Mouse (Mus musculus) neural tube, embryonic 14.5 days (tissue): ENCODE measurements around the gene Glt28d2. TPM values are rescaled to one million over a fixed set of nuclear protein-coding genes. Genes with fewer than 3 reads are reported as not detected.

Experiments
- ATAC-seq: fragments of 200-750 bp; cut with Nextera tagmentation; 2 replicates; pipeline ENCODE4 v1.8.0; 2017; ENCODE audit warnings: low read depth, mild to moderate bottlenecking, moderate TSS enrichment, moderate library complexity
- H3K27ac ChIP-seq: fragments of 300-500 bp; sonication (generic); 2 replicates; pipeline ENCODE4 v1.5.1; 2014; ENCODE audit warnings: low read depth, mild to moderate bottlenecking, control low read depth, low read length, moderate library complexity, mixed read lengths
- H3K27me3 ChIP-seq: fragments of 300-500 bp; sonication (generic); 2 replicates; pipeline ENCODE4 v1.6.1; 2014; ENCODE audit warnings: low read length; ENCODE audit not compliant: control insufficient read depth, insufficient read depth
- H3K36me3 ChIP-seq: fragments of 300-500 bp; sonication (generic); 2 replicates; pipeline ENCODE4 v1.6.1; 2014; ENCODE audit warnings: low read length, mixed read lengths; ENCODE audit not compliant: control insufficient read depth, insufficient read depth
- H3K4me1 ChIP-seq: fragments of 300-500 bp; sonication (generic); 2 replicates; pipeline ENCODE4 v1.6.1; 2014; ENCODE audit warnings: low read length; ENCODE audit not compliant: control insufficient read depth, insufficient read depth
- H3K4me2 ChIP-seq: fragments of 300-500 bp; sonication (generic); 2 replicates; pipeline ENCODE4 v1.6.1; 2014; ENCODE audit warnings: mild to moderate bottlenecking, low read depth, low read length, control low read depth
- H3K4me3 ChIP-seq: fragments of 300-500 bp; sonication (generic); 2 replicates; pipeline ENCODE4 v1.5.1; 2014; ENCODE audit warnings: low read depth, low read length, control low read depth, mixed read lengths
- H3K9ac ChIP-seq: fragments of 300-500 bp; sonication (generic); replicated peaks from 2 replicates; pipeline ENCODE4 v1.6.1; 2014; ENCODE audit warnings: low read depth, mild to moderate bottlenecking, control low read depth, low read length, mixed read lengths
- H3K9me3 ChIP-seq: fragments of 300-500 bp; sonication (generic); 2 replicates; pipeline ENCODE4 v1.6.1; 2016; ENCODE audit warnings: low read length; ENCODE audit not compliant: control insufficient read depth
- WGBS: fragments of 180-500 bp; shearing (Covaris S2); extraction: QIAGEN DNeasy Blood & Tissue Kit; methylation state at CpG from one replicate; pipeline ENCODE4 v1.1.7; 2014; 5-methylcytosine and 5-hydroxymethylcytosine counted together
- polyA plus RNA-seq: library from polyadenylated mRNA; unstranded; fragments of >200 nt; fragmentation: Nextera tagmentation; extraction: Ambion mirVana; gene quantifications from 2 replicates; pipeline ENCODE4 v1.2.1, GENCODE M21; 2014

Glt28d2 gene
- polyA plus RNA-seq, 1 experiment from 2014 or later, result 0.27 TPM

DNA sequence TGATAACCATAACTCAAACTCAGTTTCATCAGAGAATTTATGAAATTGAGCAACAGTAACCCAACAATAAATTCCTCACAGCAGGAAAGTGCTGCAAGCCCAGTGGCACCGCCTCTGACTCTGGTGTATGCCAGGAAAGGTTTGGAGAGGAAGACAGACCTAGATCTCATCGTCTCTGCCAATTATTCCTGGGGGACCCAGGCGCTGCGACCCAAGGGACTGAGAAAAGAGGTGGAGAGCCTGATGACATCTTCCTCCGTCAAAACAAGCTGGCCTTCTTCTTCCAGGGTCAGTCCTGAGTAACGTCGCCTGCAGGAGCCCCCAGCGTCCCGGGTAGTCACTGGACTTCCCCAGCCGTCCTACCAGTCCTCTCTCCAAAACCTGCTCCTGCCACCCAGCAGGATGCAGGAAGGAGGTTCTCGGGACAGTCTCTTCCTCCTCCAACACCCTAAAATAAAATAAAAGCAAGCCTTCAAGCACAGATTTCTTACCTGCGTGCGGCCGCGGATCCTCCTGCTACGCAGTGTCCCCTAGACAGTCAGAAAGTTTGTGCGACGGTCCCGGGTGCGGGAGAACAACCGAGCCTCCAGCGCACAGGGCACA is 579 bp downstream of the Glt28d2 start:
- 0 out of 2 replicates have a peak, but pooled peaks have one; percentile 6 for ATAC-seq

DNA sequence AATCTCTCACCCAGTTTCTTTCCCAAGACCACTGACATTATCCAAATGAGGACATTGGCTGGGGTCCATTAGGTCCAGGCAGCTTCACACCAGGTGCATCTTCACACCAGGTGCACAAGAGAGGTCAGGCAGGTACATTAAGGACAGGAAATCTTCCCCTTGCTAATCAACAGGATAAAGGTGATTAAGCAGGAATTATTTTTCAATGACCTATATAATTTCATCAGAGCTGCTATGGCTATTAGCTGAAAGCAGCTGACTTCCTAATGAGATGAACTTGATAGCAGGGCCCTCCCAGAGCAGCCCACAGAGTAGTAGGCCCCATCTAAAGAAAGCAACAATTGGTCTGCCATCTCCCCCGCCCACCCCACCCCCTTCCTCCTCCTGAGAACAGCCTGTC is 1.4 kb downstream of the Glt28d2 start:
- Histone ChIP-seq H3K4me2 (no peak overlapping the region), H3K4me1 (0 out of 2 replicates have a peak, but pooled peaks cover 5% of the 10 kb centered on the region), H3K4me3 (no peak overlapping the region), H3K9me3 (no peaks in the 10 kb centered on the region), H3K36me3 (no peaks in the 10 kb centered on the region), H3K27ac (no peak overlapping the region), H3K27me3 (peaks cover 18% of the 10 kb centered on the region), H3K9ac (no peak overlapping the region)
- no peak for ATAC-seq
- 46% methylated on average over 1 of the region's 1 CpGs for whole genome bisulfite sequencing

More for the DNA sequence above, 579 bp downstream of the Glt28d2 start:
- H3K4me3 ChIP-seq, result peak overlapping the region; percentile 48
- no peak overlapping the region for H3K27ac ChIP-seq
- H3K9ac ChIP-seq, result peak overlapping the region; percentile 28; the same call in 1 of the 2 replicates
- peaks cover 18% of the 10 kb centered on the region for H3K27me3 ChIP-seq
- H3K36me3 ChIP-seq, result no peaks in the 10 kb centered on the region
- no peaks in the 10 kb centered on the region for H3K9me3 ChIP-seq
- 0 out of 2 replicates have a peak, but pooled peaks cover 5% of the 10 kb centered on the region for H3K4me1 ChIP-seq
- 4% methylated on average over 22 of the region's 22 CpGs for WGBS
- peak overlapping the region; percentile 86 for H3K4me2 ChIP-seq

DNA sequence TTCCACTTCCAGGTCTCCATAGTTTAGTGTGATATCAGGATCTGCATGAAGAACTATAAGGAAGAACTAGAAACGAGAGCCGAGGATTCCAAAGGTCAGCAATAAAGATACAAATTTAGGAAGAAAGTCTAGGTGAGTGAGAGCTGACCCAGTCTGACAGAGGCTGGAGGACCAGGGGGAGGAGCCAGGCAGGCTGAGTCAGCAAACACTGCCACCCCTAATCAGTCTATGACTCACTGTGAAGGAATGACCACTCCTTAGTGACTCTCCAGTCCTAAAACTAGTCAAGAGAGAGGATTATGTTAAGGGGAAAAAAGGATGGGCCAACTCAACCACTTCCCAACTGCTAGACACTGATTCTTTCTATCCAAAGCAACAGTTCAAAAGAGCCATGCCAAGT is 6.6 kb downstream of the Glt28d2 start:
- H3K4me1 ChIP-seq, result no peaks in the 10 kb centered on the region
- no peak for ATAC-seq
- H3K27ac ChIP-seq, result no peak overlapping the region
- no peaks in the 10 kb centered on the region for H3K36me3 ChIP-seq
- no peak overlapping the region for H3K4me2 ChIP-seq
- H3K27me3 ChIP-seq, result no peaks in the 10 kb centered on the region
- no peaks in the 10 kb centered on the region for H3K9me3 ChIP-seq
- no peak overlapping the region for H3K9ac ChIP-seq
- H3K4me3 ChIP-seq, result no peak overlapping the region
- WGBS, result 97% methylated on average over 2 of the region's 2 CpGs

DNA sequence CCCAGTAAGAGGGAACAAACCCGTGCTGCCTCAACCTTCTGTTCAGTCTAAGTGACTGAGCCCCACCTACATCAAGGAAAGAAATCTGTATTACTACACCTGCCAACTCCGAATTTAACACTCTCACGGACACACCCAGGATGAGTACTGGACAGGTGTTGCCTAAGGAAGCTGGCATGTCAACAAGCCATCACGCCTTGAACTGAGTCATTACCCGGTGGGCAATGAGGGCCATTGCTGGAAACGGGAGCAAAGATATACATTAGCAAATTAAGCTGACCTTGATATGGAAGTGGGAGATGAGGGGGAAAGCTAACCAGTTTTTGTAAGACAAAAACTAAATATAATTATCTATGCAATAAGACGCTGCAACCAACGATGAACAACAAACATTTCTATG is 7.2 kb downstream of the Glt28d2 start:
- no peaks in the 10 kb centered on the region for H3K27me3 ChIP-seq
- no peaks in the 10 kb centered on the region for H3K36me3 ChIP-seq
- no peak overlapping the region for H3K4me2 ChIP-seq
- no peaks in the 10 kb centered on the region for H3K9me3 ChIP-seq
- no peak overlapping the region for H3K4me3 ChIP-seq
- H3K27ac ChIP-seq, result no peak overlapping the region
- no peaks in the 10 kb centered on the region for H3K4me1 ChIP-seq
- 94% methylated on average over 8 of the region's 8 CpGs for WGBS
- ATAC-seq, result no peak
- no peak overlapping the region for H3K9ac ChIP-seq

DNA sequence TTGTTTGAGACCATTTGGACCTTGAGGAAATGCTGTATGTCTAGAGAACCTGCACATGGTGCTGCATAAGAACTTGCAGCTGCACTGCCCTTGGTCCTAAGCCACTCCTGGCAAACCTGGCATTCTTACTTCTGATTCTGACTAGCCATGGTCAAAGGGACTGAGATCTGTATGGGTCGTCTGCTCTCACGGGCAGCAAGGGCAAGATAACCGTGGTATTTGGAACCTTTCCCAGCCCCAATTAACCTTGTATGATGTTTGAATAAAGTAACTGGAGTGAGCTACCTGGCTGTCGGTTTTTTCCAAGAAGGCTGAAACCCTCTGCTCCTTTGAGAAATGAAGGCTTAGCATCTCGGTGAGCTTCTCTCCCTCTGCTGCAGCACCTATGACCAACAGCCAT is 8.4 kb downstream of the Glt28d2 start:
- ATAC-seq, result no peak
- no peak overlapping the region for H3K27ac ChIP-seq
- no peaks in the 10 kb centered on the region for H3K9me3 ChIP-seq
- no peak overlapping the region for H3K9ac ChIP-seq
- H3K36me3 ChIP-seq, result no peaks in the 10 kb centered on the region
- 87% methylated on average over 5 of the region's 5 CpGs for WGBS
- no peak overlapping the region for H3K4me3 ChIP-seq
- H3K4me1 ChIP-seq, result no peaks in the 10 kb centered on the region
- no peak overlapping the region for H3K4me2 ChIP-seq
- no peaks in the 10 kb centered on the region for H3K27me3 ChIP-seq

DNA sequence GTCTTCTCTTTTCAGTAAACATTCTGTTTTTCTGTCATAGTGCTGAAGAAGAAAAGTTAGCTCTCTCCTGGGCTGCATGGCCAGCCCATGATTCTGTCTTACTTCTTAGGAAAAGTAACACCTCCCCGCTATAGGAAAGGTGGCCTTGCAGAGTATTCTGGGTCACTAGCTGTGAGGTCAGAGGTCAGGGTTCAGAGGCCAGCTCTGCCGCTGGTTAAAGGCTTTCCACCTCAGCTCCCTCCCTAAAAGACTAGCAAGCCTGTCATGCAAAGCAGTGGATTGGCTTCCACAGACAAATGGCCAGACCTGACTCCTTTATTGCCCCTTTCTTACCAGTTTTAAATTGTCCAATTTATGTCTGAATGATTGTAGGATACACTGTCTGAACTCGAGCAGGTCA is 23.3 kb downstream of the Glt28d2 start:
- 17% methylated on average over 3 of the region's 3 CpGs for WGBS
- H3K27me3 ChIP-seq, result no peaks in the 10 kb centered on the region
- no peak overlapping the region for H3K27ac ChIP-seq
- no peaks in the 10 kb centered on the region for H3K36me3 ChIP-seq
- no peak overlapping the region for H3K9ac ChIP-seq
- no peaks in the 10 kb centered on the region for H3K4me1 ChIP-seq
- H3K4me2 ChIP-seq, result no peak overlapping the region
- no peak for ATAC-seq
- no peaks in the 10 kb centered on the region for H3K9me3 ChIP-seq
- no peak overlapping the region for H3K4me3 ChIP-seq

DNA sequence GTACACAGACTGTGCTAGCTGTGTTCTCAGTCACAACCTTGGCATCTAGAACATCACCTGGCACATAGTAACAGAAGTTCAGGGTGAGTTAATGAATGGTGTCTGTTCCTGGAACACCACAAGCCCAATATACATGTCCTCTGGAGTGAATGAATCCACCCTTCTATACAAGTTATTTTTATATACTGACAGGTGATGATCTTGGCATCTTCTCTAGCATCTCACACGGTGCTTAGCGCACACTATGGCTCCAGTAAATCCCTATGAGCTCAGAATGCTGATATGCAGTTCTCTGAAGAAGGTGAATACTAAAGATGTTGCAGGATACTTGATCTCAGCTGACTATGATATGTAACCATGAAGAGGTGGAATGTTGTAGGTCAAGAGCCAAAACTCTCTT is 24.4 kb downstream of the Glt28d2 start:
- Histone ChIP-seq H3K36me3 (no peaks in the 10 kb centered on the region), H3K9ac (no peak overlapping the region), H3K9me3 (no peaks in the 10 kb centered on the region), H3K27ac (no peak overlapping the region), H3K4me3 (no peak overlapping the region), H3K4me2 (no peak overlapping the region), H3K4me1 (no peaks in the 10 kb centered on the region), H3K27me3 (no peaks in the 10 kb centered on the region)
- 95% methylated on average over 2 of the region's 2 CpGs for WGBS
- ATAC-seq, result no peak

DNA sequence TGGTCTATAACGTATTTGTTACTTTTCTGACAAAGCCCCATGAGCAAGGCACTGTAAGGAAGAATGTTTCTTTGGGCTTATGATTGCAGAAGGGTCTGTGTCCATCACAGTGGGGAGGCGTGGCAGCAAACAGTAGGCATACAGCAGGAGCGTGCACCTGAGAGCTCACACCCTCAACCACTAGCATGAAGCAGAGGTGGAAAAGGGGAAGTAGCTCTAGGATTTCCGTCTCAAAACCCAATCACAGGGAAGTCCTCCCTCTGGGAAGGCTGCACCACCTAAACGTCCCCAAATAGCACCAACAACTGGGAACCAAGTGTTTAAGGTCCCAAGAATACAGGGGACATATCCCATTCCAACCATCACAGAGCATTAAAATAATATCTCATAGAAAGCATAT is 26.3 kb downstream of the Glt28d2 start:
- Histone ChIP-seq H3K9me3 (no peaks in the 10 kb centered on the region), H3K27me3 (no peaks in the 10 kb centered on the region), H3K4me2 (no peak overlapping the region), H3K4me3 (no peak overlapping the region), H3K27ac (no peak overlapping the region), H3K36me3 (no peaks in the 10 kb centered on the region), H3K4me1 (no peaks in the 10 kb centered on the region), H3K9ac (no peak overlapping the region)
- ATAC-seq, result no peak
- WGBS, result 90% methylated on average over 5 of the region's 5 CpGs

DNA sequence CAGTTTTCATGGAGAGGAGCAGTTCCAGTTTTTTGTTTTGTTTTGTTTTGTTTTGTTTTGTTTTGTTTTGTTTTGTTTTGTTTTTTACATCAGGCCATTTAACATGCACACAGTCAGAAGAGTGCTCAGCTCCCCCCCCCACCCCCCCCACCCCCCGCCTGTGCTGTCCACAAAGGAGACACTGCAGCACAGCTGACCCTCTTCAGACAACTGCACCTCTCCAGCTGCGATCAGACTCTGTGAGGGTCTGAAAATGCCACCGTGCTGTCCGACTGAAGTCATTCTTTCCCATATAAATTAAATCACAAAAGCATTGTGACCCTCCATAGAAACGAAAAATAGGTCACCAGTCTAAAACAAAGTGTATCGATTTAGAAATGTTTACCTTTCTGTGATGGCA is 28.0 kb downstream of the Glt28d2 start:
- H3K4me2 ChIP-seq, result no peak overlapping the region
- H3K36me3 ChIP-seq, result no peaks in the 10 kb centered on the region
- H3K9ac ChIP-seq, result no peak overlapping the region
- H3K4me1 ChIP-seq, result no peaks in the 10 kb centered on the region
- H3K9me3 ChIP-seq, result no peaks in the 10 kb centered on the region
- no peak for ATAC-seq
- 40% methylated on average over 6 of the region's 6 CpGs for WGBS
- no peak overlapping the region for H3K27ac ChIP-seq
- H3K27me3 ChIP-seq, result no peaks in the 10 kb centered on the region
- H3K4me3 ChIP-seq, result no peak overlapping the region
